Mouse (Mus musculus) hindbrain, embryonic 10.5 days (tissue): ENCODE measurements around the gene Mtcl1. TPM values are rescaled to one million over a fixed set of nuclear protein-coding genes. Genes with fewer than 3 reads are reported as not detected.

Experiments used
- DNase-seq: peaks from one replicate; pipeline ENCODE4 v3.0.0-alpha.2; 2017; ENCODE audit warnings: low spot score
- H3K27ac ChIP-seq: fragments of 300-500 bp; sonication (generic); 2 replicates; pipeline ENCODE4 v1.5.1; 2016; ENCODE audit warnings: mild to moderate bottlenecking, moderate library complexity
- H3K27me3 ChIP-seq: fragments of 300-500 bp; sonication (generic); 2 replicates; pipeline ENCODE4 v1.6.1; 2016; ENCODE audit warnings: mild to moderate bottlenecking; ENCODE audit not compliant: poor library complexity, insufficient read depth, severe bottlenecking
- H3K36me3 ChIP-seq: fragments of 300-500 bp; sonication (generic); 2 replicates; pipeline ENCODE4 v1.6.1; 2016; ENCODE audit warnings: mild to moderate bottlenecking, moderate library complexity
- H3K4me1 ChIP-seq: fragments of 300-500 bp; sonication (generic); replicated peaks from 2 replicates; pipeline ENCODE4 v1.6.1; 2016; ENCODE audit warnings: mild to moderate bottlenecking
- H3K4me3 ChIP-seq: fragments of 300-500 bp; sonication (generic); 2 replicates; pipeline ENCODE4 v1.5.1; 2016; ENCODE audit warnings: mild to moderate bottlenecking, moderate library complexity
- H3K9me3 ChIP-seq: fragments of 300-500 bp; sonication (generic); 2 replicates; pipeline ENCODE4 v1.6.1; 2016; ENCODE audit warnings: mild to moderate bottlenecking, moderate library complexity
- WGBS: fragments of 180-500 bp; shearing (Covaris S2); methylation state at CpG from one replicate; pipeline ENCODE4 v1.1.7; 2016; 5-methylcytosine and 5-hydroxymethylcytosine counted together
- polyA plus RNA-seq: library from polyadenylated mRNA; unstranded; fragments of >200 nt; fragmentation: Nextera tagmentation; extraction: Ambion mirVana; gene quantifications from 2 replicates; pipeline ENCODE4 v1.2.1, GENCODE M21; 2016

Mtcl1 gene
- polyA plus RNA-seq, 1 experiment from 2014 or later, result 89.7 TPM

DNA sequence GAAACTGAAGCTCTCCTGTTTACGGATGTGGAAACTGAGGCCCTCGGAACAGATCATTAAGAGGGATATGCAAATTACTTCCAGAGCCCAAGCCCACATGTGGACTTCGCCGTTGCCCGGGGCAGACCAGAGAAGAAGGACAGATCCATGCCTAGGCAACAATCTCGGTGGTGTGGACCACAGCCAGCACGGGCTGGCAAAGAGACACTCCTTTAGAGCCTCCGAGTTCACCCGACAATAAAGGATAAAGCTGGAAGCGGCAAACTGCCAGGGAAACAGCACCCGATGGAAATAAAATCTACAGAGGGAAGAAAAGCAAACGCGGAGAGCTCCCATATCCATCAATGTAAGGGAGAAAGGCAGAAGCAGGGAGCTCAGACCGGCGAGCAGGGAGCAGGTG, 103.9 kb downstream of the Mtcl1 start:
- H3K27ac ChIP-seq, result 0 out of 2 replicates have a peak overlapping the region, but pooled peaks have one; percentile 35
- no peaks in the 10 kb centered on the region for H3K27me3 ChIP-seq
- H3K9me3 ChIP-seq, result 0 out of 2 replicates have a peak, but pooled peaks cover 1% of the 10 kb centered on the region
- no peaks in the 10 kb centered on the region for H3K4me1 ChIP-seq
- H3K4me3 ChIP-seq, result no peak overlapping the region
- H3K36me3 ChIP-seq, result peaks cover 97% of the 10 kb centered on the region
- WGBS, result 91% methylated on average over 15 of the region's 15 CpGs
- no peak for DNase-seq

DNA sequence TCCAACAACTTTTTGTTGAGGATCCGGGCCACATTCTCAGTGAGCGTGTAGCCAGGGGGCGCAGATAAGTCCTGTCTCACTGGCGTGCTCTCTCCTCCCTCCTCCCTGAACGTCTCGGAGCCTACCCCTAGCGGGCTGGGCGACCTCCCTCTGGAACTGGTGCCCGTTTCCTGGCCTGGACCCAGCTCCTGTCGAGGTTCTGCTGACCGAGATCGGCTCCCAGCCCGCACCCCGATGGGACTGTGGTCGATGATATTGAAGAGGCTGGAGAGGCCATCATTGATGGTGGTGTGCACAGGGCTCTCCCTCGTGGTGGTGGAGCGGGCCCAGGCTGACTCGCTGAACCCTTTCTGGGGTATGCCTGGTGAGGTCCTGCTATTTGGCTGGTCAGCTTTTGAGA, 106.6 kb downstream of the Mtcl1 start:
- H3K36me3 ChIP-seq, result peaks cover 99% of the 10 kb centered on the region
- H3K27ac ChIP-seq, result no peak overlapping the region
- WGBS, result 95% methylated on average over 18 of the region's 18 CpGs
- H3K27me3 ChIP-seq, result no peaks in the 10 kb centered on the region
- no peaks in the 10 kb centered on the region for H3K4me1 ChIP-seq
- no peak for DNase-seq
- 0 out of 2 replicates have a peak, but pooled peaks cover 2% of the 10 kb centered on the region for H3K9me3 ChIP-seq
- no peak overlapping the region for H3K4me3 ChIP-seq

GRCm38 (mm10) chr17:66341670-66342069, 107.9 kb downstream of the Mtcl1 start:
- Histone ChIP-seq H3K36me3 (peaks cover 99% of the 10 kb centered on the region), H3K4me1 (no peaks in the 10 kb centered on the region), H3K27me3 (no peaks in the 10 kb centered on the region), H3K9me3 (0 out of 2 replicates have a peak, but pooled peaks cover 2% of the 10 kb centered on the region), H3K27ac (no peak overlapping the region), H3K4me3 (no peak overlapping the region)
- WGBS, result 90% methylated on average over 6 of the region's 6 CpGs
- no peak for DNase-seq

DNA sequence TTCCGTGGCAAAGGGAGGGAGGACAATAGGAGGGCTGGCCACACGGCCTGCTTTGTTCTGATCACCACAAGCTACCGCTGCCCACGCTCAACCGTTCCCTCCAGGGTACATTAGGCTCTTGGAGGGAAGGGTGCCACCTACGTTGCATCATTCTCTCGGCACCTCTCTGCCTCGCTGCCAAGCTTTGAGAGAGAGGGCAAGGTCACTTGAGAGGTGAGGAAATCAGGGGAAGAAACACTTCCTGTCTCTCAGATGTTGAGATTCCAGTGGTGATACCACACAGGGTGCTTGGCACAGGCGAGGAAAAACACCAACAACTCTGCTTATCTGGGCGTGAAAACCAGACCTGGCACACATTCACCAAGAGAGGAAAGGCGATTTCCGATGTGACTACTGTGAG, 108.8 kb downstream of the Mtcl1 start:
- Histone ChIP-seq H3K4me3 (no peak overlapping the region), H3K27ac (peak overlapping the region; percentile 17; the same call in 1 of the 2 replicates), H3K36me3 (peaks cover 99% of the 10 kb centered on the region), H3K4me1 (no peaks in the 10 kb centered on the region), H3K9me3 (0 out of 2 replicates have a peak, but pooled peaks cover 2% of the 10 kb centered on the region), H3K27me3 (no peaks in the 10 kb centered on the region)
- WGBS, result 85% methylated on average over 12 of the region's 12 CpGs
- DNase-seq, result no peak

GRCm38 (mm10) chr17:66337929-66338328, 111.6 kb downstream of the Mtcl1 start:
- Histone ChIP-seq H3K9me3 (0 out of 2 replicates have a peak, but pooled peaks cover 2% of the 10 kb centered on the region), H3K27ac (no peak overlapping the region), H3K36me3 (peaks cover 77% of the 10 kb centered on the region), H3K4me1 (0 out of 2 replicates have a peak, but pooled peaks cover 9% of the 10 kb centered on the region), H3K4me3 (no peak overlapping the region), H3K27me3 (no peaks in the 10 kb centered on the region)
- no peak for DNase-seq
- 93% methylated on average over 13 of the region's 13 CpGs for WGBS

- 0 out of 2 replicates have a peak, but pooled peaks cover 9% of the 10 kb centered on the region for H3K4me1 ChIP-seq
- H3K4me3 ChIP-seq, result no peak overlapping the region
- no peaks in the 10 kb centered on the region for H3K27me3 ChIP-seq
- H3K27ac ChIP-seq, result no peak overlapping the region
- peaks cover 56% of the 10 kb centered on the region for H3K36me3 ChIP-seq
- 85% methylated on average over 10 of the region's 10 CpGs for WGBS
- DNase-seq, result no peak
- no peaks in the 10 kb centered on the region for H3K9me3 ChIP-seq
These were observed 114.0 kb downstream of the Mtcl1 start for GRCm38 (mm10) chr17:66335568-66335967.

- 0 out of 2 replicates have a peak, but pooled peaks cover 9% of the 10 kb centered on the region for H3K4me1 ChIP-seq
- peaks cover 50% of the 10 kb centered on the region for H3K36me3 ChIP-seq
- DNase-seq, result no peak
- 65% methylated on average over 4 of the region's 4 CpGs for WGBS
- no peak overlapping the region for H3K4me3 ChIP-seq
- no peaks in the 10 kb centered on the region for H3K27me3 ChIP-seq
- H3K27ac ChIP-seq, result no peak overlapping the region
- H3K9me3 ChIP-seq, result no peaks in the 10 kb centered on the region
These were observed 114.7 kb downstream of the Mtcl1 start for GRCm38 (mm10) chr17:66334894-66335293.

DNA sequence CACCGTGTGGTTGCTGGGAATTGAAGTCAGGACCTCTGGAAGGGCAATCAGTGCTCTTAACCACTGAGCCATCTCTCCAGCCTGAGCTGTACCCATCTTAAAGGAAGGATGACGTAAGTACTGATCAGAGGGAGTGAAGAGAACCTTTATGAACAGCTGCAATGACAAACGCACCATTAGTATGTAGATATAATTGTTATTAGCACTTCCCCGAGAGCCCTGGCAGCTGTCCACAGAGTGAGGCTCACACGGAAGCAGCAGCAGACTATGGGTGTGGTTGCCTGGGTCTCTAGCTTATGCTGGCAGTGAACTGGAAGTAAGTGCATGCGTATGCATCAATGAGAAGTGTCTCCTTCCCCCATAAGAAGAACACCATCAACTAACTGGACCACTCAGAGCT, 118.3 kb downstream of the Mtcl1 start:
- 0 out of 2 replicates have a peak, but pooled peaks cover 7% of the 10 kb centered on the region for H3K9me3 ChIP-seq
- H3K27ac ChIP-seq, result no peak overlapping the region
- DNase-seq, result no peak
- H3K27me3 ChIP-seq, result no peaks in the 10 kb centered on the region
- H3K36me3 ChIP-seq, result peaks cover 13% of the 10 kb centered on the region
- 0 out of 2 replicates have a peak, but pooled peaks cover 9% of the 10 kb centered on the region for H3K4me1 ChIP-seq
- WGBS, result 86% methylated on average over 6 of the region's 6 CpGs
- no peak overlapping the region for H3K4me3 ChIP-seq

DNA sequence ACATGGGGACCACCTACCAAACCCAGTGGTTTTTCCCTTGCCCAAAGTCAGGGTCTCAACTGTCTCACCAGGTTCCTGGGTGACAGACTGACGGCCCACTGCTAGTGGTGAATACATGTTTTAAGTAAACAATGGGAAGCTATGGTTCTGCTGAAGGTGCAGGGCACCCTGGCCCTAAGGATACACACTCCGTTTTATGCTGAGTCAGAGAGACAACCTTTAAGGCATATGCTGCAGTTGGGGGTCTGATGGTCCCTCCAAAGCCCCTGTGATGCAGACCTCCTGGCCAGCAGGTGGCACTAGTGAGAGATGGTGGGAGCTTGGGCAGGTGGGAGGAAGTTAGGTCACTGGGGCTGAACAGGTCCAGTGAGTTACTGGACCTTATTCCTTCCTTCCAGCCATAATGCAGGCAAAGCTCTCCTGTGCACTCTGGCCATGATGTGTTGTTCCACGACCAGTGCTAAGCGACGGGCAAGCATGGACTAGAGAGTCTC, 123.0 kb downstream of the Mtcl1 start:
- Histone ChIP-seq H3K4me1 (peaks cover 16% of the 10 kb centered on the region), H3K4me3 (no peak overlapping the region), H3K36me3 (no peaks in the 10 kb centered on the region; the same call in 1 of the 2 replicates), H3K9me3 (0 out of 2 replicates have a peak, but pooled peaks cover 7% of the 10 kb centered on the region), H3K27me3 (no peaks in the 10 kb centered on the region), H3K27ac (no peak overlapping the region)
- WGBS, result 90% methylated on average over 5 of the region's 5 CpGs
- no peak for DNase-seq

DNA sequence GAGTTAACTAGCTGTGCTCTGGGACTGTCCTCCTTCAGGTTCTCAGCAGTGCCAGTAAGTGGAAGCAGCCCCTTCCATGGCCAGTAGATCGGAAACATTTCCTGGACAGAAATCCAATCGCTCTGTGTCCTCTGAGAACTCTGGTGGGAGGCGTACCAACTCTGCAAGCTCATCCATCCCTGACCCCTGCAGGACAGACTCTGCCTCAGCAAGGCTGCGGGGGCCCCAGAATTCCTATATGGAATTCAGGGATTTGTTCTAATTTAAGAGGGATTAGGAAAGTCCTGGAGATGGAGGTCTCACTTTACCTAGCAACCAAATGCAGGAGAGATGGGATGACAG, 123.4 kb downstream of the Mtcl1 start:
- DNase-seq, result no peak
- Histone ChIP-seq H3K27me3 (no peaks in the 10 kb centered on the region), H3K27ac (no peak overlapping the region), H3K4me1 (peaks cover 16% of the 10 kb centered on the region), H3K4me3 (no peak overlapping the region), H3K36me3 (no peaks in the 10 kb centered on the region; the same call in 1 of the 2 replicates), H3K9me3 (0 out of 2 replicates have a peak, but pooled peaks cover 7% of the 10 kb centered on the region)
- WGBS, result 79% methylated on average over 4 of the region's 4 CpGs

DNA sequence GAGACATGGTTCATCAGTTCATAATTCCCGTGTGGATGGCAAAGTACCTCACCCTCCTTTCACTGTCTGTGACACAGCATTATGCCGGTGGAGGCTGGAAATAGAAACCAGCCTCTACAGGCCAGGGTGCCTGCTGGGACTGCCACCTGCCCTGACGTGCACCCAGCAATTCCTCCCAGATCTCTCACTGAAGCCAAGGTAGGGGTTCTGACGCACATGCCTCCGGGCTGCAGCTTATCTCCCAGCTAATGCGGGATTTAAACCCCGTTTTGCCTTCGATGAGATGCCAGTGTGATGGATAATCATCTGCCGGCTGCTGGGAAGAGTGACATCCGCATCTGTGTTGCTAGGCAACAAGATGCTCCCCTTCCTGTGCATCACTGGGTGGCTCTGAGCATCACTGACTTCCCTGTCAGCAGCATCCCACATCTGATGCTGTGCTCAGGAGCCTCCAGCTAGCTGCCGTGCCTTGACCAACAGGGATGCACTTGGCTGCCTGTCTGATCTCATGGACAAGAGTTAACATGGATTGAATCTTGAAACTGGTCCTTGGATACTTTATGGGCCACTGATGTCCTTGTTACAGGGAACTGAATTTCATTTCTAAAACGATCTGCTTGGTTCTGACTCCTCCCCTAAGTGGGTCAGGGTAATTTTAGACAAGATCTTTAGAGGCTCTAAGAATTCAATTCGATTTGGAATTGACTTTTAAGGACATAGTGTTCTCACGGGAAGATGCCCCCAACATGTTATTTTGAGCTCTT, 123.9 kb downstream of the Mtcl1 start:
- Histone ChIP-seq H3K4me1 (peaks cover 16% of the 10 kb centered on the region), H3K27ac (peak overlapping the region; percentile 41; the same call in 1 of the 2 replicates), H3K4me3 (no peak overlapping the region), H3K9me3 (0 out of 2 replicates have a peak, but pooled peaks cover 7% of the 10 kb centered on the region), H3K27me3 (no peaks in the 10 kb centered on the region), H3K36me3 (no peaks in the 10 kb centered on the region; the same call in 1 of the 2 replicates)
- DNase-seq, result peak; percentile 27
- 61% methylated on average over 14 of the region's 14 CpGs for WGBS

- H3K4me1 ChIP-seq, result peaks cover 16% of the 10 kb centered on the region
- 85% methylated on average over 3 of the region's 3 CpGs for WGBS
- no peak for DNase-seq
- no peak overlapping the region for H3K4me3 ChIP-seq
- no peaks in the 10 kb centered on the region; the same call in 1 of the 2 replicates for H3K36me3 ChIP-seq
- 0 out of 2 replicates have a peak, but pooled peaks cover 7% of the 10 kb centered on the region for H3K9me3 ChIP-seq
- H3K27ac ChIP-seq, result 0 out of 2 replicates have a peak overlapping the region, but pooled peaks have one; percentile 41
- H3K27me3 ChIP-seq, result no peaks in the 10 kb centered on the region
These were observed 124.7 kb downstream of the Mtcl1 start for GRCm38 (mm10) chr17:66324836-66325235.
